Mouse (Mus musculus) forebrain, embryonic 12.5 days (tissue): ENCODE data around the gene Mpp2. TPM values are rescaled to one million over a fixed set of nuclear protein-coding genes. Genes with fewer than 3 reads are reported as not detected.

Experiments
- ATAC-seq: fragments of 200-750 bp; cut with Nextera tagmentation; 2 replicates; pipeline ENCODE4 v1.8.0; 2017; ENCODE audit warnings: moderate TSS enrichment; ENCODE audit not compliant: low FRiP score
- H3K27ac ChIP-seq: fragments of 300-500 bp; sonication (generic); 2 replicates; pipeline ENCODE4 v1.5.1; 2016; ENCODE audit warnings: mild to moderate bottlenecking
- H3K27me3 ChIP-seq: fragments of 300-500 bp; sonication (generic); 2 replicates; pipeline ENCODE4 v1.6.1; 2016; ENCODE audit warnings: mild to moderate bottlenecking
- H3K36me3 ChIP-seq: fragments of 300-500 bp; sonication (generic); replicated peaks from 2 replicates; pipeline ENCODE4 v1.6.1; 2016; ENCODE audit warnings: mild to moderate bottlenecking
- H3K4me1 ChIP-seq: fragments of 300-500 bp; sonication (generic); 2 replicates; pipeline ENCODE4 v1.6.1; 2016
- H3K4me2 ChIP-seq: fragments of 300-500 bp; sonication (generic); 2 replicates; pipeline ENCODE4 v1.6.1; 2016; ENCODE audit warnings: mild to moderate bottlenecking, moderate library complexity
- H3K4me3 ChIP-seq: fragments of 300-500 bp; sonication (generic); replicated peaks from 2 replicates; pipeline ENCODE4 v1.5.1; 2016; ENCODE audit warnings: mild to moderate bottlenecking
- H3K9ac ChIP-seq: fragments of 300-500 bp; sonication (generic); 2 replicates; pipeline ENCODE4 v1.6.1; 2016; ENCODE audit warnings: mild to moderate bottlenecking
- H3K9me3 ChIP-seq: fragments of 300-500 bp; sonication (generic); 2 replicates; pipeline ENCODE4 v1.6.1; 2016
- WGBS: fragments of 180-500 bp; shearing (Covaris S2); methylation state at CpG from one replicate; pipeline ENCODE4 v1.1.7; 2016; 5-methylcytosine and 5-hydroxymethylcytosine counted together
- polyA plus RNA-seq: library from polyadenylated mRNA; unstranded; fragments of >200 nt; fragmentation: Nextera tagmentation; extraction: Ambion mirVana; gene quantifications from 2 replicates; pipeline ENCODE4 v1.2.1, GENCODE M21; 2016

The Mpp2 gene
- polyA plus RNA-seq, 1 experiment from 2014 or later = 24.9 TPM

DNA sequence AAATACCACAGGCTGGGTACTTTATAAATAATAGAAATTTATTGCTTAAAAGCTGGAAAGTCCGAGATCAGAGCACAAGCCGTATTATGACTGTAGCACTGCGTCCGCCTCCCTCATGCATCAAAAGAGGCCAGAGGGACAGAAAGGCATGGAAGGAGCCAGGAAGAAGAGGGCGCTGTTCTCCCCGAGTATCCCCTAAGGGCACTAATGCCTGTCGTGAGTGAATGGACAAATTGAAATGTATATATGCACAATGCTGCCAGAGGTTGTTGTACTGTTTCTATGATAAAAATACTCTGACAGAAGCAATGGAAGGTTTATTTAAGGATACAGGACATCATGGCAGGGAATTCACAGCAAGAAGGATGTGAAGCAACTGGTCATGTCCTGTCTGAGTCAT, 58.3 kb downstream of the Mpp2 start:
- ATAC-seq = no peak
- peaks cover 10% of the 10 kb centered on the region for H3K27me3 ChIP-seq
- no peaks in the 10 kb centered on the region for H3K36me3 ChIP-seq
- H3K4me1 ChIP-seq = peaks cover 28% of the 10 kb centered on the region
- no peaks in the 10 kb centered on the region for H3K9me3 ChIP-seq
- no peak overlapping the region for H3K4me3 ChIP-seq
- H3K9ac ChIP-seq = no peak overlapping the region
- no peak overlapping the region for H3K4me2 ChIP-seq
- WGBS = 31% methylated on average over 7 of the region's 7 CpGs
- no peak overlapping the region for H3K27ac ChIP-seq

DNA sequence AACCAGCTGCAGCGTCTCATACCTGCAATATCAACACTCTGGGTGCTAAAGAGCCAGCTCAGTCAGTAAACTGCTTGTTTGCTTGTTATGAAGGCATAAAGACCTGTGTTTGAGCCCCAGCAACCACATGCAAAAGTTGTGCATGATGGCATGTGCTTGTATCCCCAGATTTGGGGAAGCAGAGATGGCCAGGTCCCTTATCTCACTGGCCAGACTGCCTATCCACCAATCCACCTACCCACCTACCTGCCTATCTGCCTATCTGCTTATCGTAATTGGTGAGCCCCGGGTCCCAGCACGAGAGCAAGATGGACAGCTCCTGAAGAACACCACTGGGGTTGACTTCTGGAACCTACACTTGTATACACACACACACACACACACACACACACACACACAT, 59.0 kb downstream of the Mpp2 start:
- no peaks in the 10 kb centered on the region for H3K9me3 ChIP-seq
- peaks cover 34% of the 10 kb centered on the region for H3K4me1 ChIP-seq
- ATAC-seq = no peak
- H3K4me3 ChIP-seq = no peak overlapping the region
- WGBS = 83% methylated on average over 4 of the region's 4 CpGs
- H3K36me3 ChIP-seq = 0 out of 2 replicates have a peak, but pooled peaks cover 1% of the 10 kb centered on the region
- H3K9ac ChIP-seq = no peak overlapping the region
- no peak overlapping the region for H3K27ac ChIP-seq
- H3K4me2 ChIP-seq = no peak overlapping the region
- H3K27me3 ChIP-seq = peaks cover 10% of the 10 kb centered on the region

GRCm38 (mm10) chr11:102028087-102028816, 60.1 kb downstream of the Mpp2 start, which contains the start of gene Mpp3:
Gene Mpp3 (minus strand): TSS chr11:102028461.
- 69% methylated on average over 6 of the region's 6 CpGs for WGBS
- no peaks in the 10 kb centered on the region for H3K9me3 ChIP-seq
- peaks cover 12% of the 10 kb centered on the region for H3K36me3 ChIP-seq
- peak within 1 kb of the TSS; percentile 95 for H3K27ac ChIP-seq
- H3K9ac ChIP-seq = peak within 1 kb of the TSS; percentile 85
- H3K4me1 ChIP-seq = peaks cover 34% of the 10 kb centered on the region
- H3K4me3 ChIP-seq = peak within 1 kb of the TSS; percentile 69
- peak within 1 kb of the TSS; percentile 78 for H3K4me2 ChIP-seq
- H3K27me3 ChIP-seq = peaks cover 7% of the 10 kb centered on the region
- no peak for ATAC-seq

- Histone ChIP-seq H3K27me3 (peaks cover 6% of the 10 kb centered on the region; the same call in 1 of the 2 replicates), H3K4me3 (peak overlapping the region; percentile 69), H3K4me1 (peaks cover 34% of the 10 kb centered on the region), H3K4me2 (peak overlapping the region; percentile 78), H3K27ac (peak overlapping the region; percentile 95), H3K9ac (peak overlapping the region; percentile 85), H3K36me3 (peaks cover 17% of the 10 kb centered on the region), H3K9me3 (no peaks in the 10 kb centered on the region)
- WGBS = 4% methylated on average over 12 of the region's 12 CpGs
- ATAC-seq = peak; percentile 34
These were observed 60.8 kb downstream of the Mpp2 start for GRCm38 (mm10) chr11:102027361-102028017.

GRCm38 (mm10) chr11:102026694-102027360, 61.5 kb downstream of the Mpp2 start:
- Histone ChIP-seq H3K27me3 (peaks cover 6% of the 10 kb centered on the region; the same call in 1 of the 2 replicates), H3K9ac (peak overlapping the region; percentile 85), H3K9me3 (no peaks in the 10 kb centered on the region), H3K4me3 (peak overlapping the region; percentile 69), H3K36me3 (peaks cover 24% of the 10 kb centered on the region), H3K4me2 (peak overlapping the region; percentile 78), H3K4me1 (peaks cover 34% of the 10 kb centered on the region), H3K27ac (peak overlapping the region; percentile 95)
- ATAC-seq = peak; percentile 90
- WGBS = 2% methylated on average over 58 of the region's 73 CpGs

DNA sequence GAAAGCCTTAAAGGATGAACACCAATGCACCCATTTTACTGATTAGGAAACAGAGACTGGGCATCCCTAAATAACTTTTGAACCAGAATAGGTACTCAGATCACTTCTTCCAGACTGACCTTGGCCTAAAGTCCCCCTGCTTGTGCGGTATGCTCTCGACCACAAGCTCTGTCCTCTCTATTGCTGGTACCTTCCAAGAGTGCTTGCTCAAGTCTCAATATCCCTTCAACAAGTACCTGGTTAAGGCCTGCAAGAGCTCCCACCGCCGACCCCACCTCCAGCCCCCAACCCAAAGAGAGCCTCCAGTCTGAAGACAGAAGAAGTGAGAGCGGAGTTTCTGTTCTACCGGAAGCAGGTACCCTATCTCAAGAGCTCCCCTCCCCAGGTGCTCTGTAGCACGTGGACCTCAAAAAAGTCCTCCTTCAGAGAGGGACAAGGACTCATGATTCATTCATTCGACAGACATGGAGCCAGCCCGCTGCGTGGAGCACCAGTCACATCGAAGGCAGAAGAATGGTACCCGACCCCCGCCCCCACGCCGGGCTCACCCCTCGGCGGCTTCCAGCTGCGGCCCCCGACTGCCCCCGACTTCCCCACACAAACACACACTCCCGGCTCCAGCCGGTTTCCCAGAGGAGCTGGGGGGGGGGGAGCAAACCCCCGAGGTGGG, 62.2 kb downstream of the Mpp2 start:
- Histone ChIP-seq H3K36me3 (peaks cover 26% of the 10 kb centered on the region), H3K9ac (peak overlapping the region; percentile 85), H3K4me3 (peak overlapping the region; percentile 69), H3K9me3 (no peaks in the 10 kb centered on the region), H3K27ac (peak overlapping the region; percentile 95), H3K4me1 (peaks cover 34% of the 10 kb centered on the region), H3K4me2 (peak overlapping the region; percentile 78), H3K27me3 (0 out of 2 replicates have a peak, but pooled peaks cover 2% of the 10 kb centered on the region)
- 1% methylated on average over 23 of the region's 23 CpGs for WGBS
- ATAC-seq = no peak; the same call in 1 of the 2 replicates

DNA sequence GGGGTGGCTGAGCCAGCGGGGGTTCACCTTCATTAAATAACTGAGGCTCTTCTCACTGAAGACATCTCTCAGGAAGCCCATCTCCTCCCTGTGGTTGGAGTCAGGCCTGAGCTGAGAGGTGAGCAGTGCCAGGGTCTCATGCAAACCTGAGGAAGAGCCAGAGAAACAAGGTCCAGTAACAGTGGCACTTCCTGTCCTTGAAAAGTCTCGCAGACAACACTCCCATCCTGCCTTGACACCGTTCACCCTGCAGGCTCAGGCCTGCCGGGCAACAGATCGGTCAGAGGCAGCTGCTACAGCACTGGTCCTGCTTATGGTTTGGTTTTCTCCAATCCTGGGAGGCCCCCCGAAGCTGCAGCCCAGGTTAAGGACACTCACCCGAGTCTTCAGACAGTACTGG, 63.0 kb downstream of the Mpp2 start:
- H3K27ac ChIP-seq = 0 out of 2 replicates have a peak overlapping the region, but pooled peaks have one; percentile 20
- H3K4me1 ChIP-seq = peaks cover 34% of the 10 kb centered on the region
- 38% methylated on average over 7 of the region's 7 CpGs for WGBS
- no peaks in the 10 kb centered on the region for H3K9me3 ChIP-seq
- ATAC-seq = no peak
- peak overlapping the region; percentile 85 for H3K9ac ChIP-seq
- H3K4me3 ChIP-seq = peak overlapping the region; percentile 69
- H3K27me3 ChIP-seq = no peaks in the 10 kb centered on the region
- H3K4me2 ChIP-seq = peak overlapping the region; percentile 78
- peaks cover 26% of the 10 kb centered on the region for H3K36me3 ChIP-seq

- H3K36me3 ChIP-seq = peaks cover 26% of the 10 kb centered on the region
- 0 out of 2 replicates have a peak overlapping the region, but pooled peaks have one; percentile 20 for H3K27ac ChIP-seq
- peaks cover 35% of the 10 kb centered on the region for H3K4me1 ChIP-seq
- no peaks in the 10 kb centered on the region for H3K9me3 ChIP-seq
- peak overlapping the region; percentile 69; the same call in 1 of the 2 replicates for H3K4me3 ChIP-seq
- H3K9ac ChIP-seq = peak overlapping the region; percentile 85; the same call in 1 of the 2 replicates
- H3K4me2 ChIP-seq = peak overlapping the region; percentile 78
- ATAC-seq = no peak
- WGBS = 87% methylated on average over 4 of the region's 4 CpGs
- H3K27me3 ChIP-seq = no peaks in the 10 kb centered on the region
These were observed 63.4 kb downstream of the Mpp2 start for GRCm38 (mm10) chr11:102024875-102025274.

GRCm38 (mm10) chr11:102024084-102024758, 64.1 kb downstream of the Mpp2 start:
- Histone ChIP-seq H3K9ac (0 out of 2 replicates have a peak overlapping the region, but pooled peaks have one; percentile 85), H3K4me3 (no peak overlapping the region)
- WGBS = 90% methylated on average over 6 of the region's 6 CpGs

GRCm38 (mm10) chr11:102023406-102023805, 64.9 kb downstream of the Mpp2 start:
- ATAC-seq = no peak
- no peaks in the 10 kb centered on the region for H3K9me3 ChIP-seq
- H3K36me3 ChIP-seq = peaks cover 33% of the 10 kb centered on the region
- H3K27ac ChIP-seq = no peak overlapping the region; the same call in 1 of the 2 replicates
- no peak overlapping the region for H3K9ac ChIP-seq
- no peak overlapping the region for H3K4me3 ChIP-seq
- peaks cover 38% of the 10 kb centered on the region for H3K4me1 ChIP-seq
- 87% methylated on average over 13 of the region's 13 CpGs for WGBS
- H3K27me3 ChIP-seq = no peaks in the 10 kb centered on the region
- H3K4me2 ChIP-seq = no peak overlapping the region

More at GRCm38 (mm10) chr11:102024084-102024758, 64.1 kb downstream of the Mpp2 start:
- H3K36me3 ChIP-seq = peaks cover 26% of the 10 kb centered on the region
- ATAC-seq = no peak
- no peak overlapping the region for H3K27ac ChIP-seq
- H3K4me1 ChIP-seq = peaks cover 38% of the 10 kb centered on the region
- H3K27me3 ChIP-seq = no peaks in the 10 kb centered on the region
- H3K4me2 ChIP-seq = no peak overlapping the region
- no peaks in the 10 kb centered on the region for H3K9me3 ChIP-seq

- no peaks in the 10 kb centered on the region for H3K27me3 ChIP-seq
- H3K36me3 ChIP-seq = peaks cover 53% of the 10 kb centered on the region
- H3K4me3 ChIP-seq = no peak overlapping the region
- no peak overlapping the region for H3K9ac ChIP-seq
- H3K9me3 ChIP-seq = no peaks in the 10 kb centered on the region
- 83% methylated on average over 5 of the region's 5 CpGs for WGBS
- no peak for ATAC-seq
- 0 out of 2 replicates have a peak overlapping the region, but pooled peaks have one; percentile 46 for H3K27ac ChIP-seq
- peaks cover 23% of the 10 kb centered on the region for H3K4me1 ChIP-seq
- H3K4me2 ChIP-seq = no peak overlapping the region
These were observed 67.1 kb downstream of the Mpp2 start for GRCm38 (mm10) chr11:102021196-102021595.
